Mouse (Mus musculus): ENCODE results near the gene Lgmn. TPM values are rescaled to one million over a fixed set of nuclear protein-coding genes. Genes with fewer than 3 reads are reported as not detected.
A peak's percentile ranks its signal among the peaks of the same experiment; 100 is the strongest.

Gene Lgmn
- total and polyA plus RNA-seq, 2 experiments from 2014 or later: 94.0 to 118 TPM

GRCm38 (mm10) chr12:102417701-102418100 lies 21.9 kb downstream of the Lgmn start:
- ATAC-seq (ENCODE audit: insufficient read depth, low read depth) (no peak), DNase-seq (ENCODE audit: low spot score) (no peak)
- Histone ChIP-seq H3K4me1 (ENCODE audit: control insufficient read depth, insufficient read depth) (peaks cover 43% of the 10 kb centered on the region), H3K4me2 (ENCODE audit: low read depth, low read length) (no peak overlapping the region), H3K27ac (ENCODE audit: low read depth) (no peak overlapping the region), H3K36me3 (replicated peaks; ENCODE audit: control insufficient read depth, insufficient read depth, low read length) (no peaks in the 10 kb centered on the region), H3K4me3 (ENCODE audit: low read depth, low read length) (no peak overlapping the region), H3K9me3 (replicated peaks; ENCODE audit: control insufficient read depth, low read length) (no peaks in the 10 kb centered on the region), H3K27me3 (ENCODE audit: control insufficient read depth, insufficient read depth, low read length) (no peaks in the 10 kb centered on the region), H3K9ac (replicated peaks; ENCODE audit: low read depth, low read length) (no peak overlapping the region)
- WGBS: 82% methylated on average over 6 of the region's 6 CpGs
- TF ChIP-seq EP300 (IDR thresholded peaks at IDR 0.05; ENCODE audit: low read depth): no peak

DNA sequence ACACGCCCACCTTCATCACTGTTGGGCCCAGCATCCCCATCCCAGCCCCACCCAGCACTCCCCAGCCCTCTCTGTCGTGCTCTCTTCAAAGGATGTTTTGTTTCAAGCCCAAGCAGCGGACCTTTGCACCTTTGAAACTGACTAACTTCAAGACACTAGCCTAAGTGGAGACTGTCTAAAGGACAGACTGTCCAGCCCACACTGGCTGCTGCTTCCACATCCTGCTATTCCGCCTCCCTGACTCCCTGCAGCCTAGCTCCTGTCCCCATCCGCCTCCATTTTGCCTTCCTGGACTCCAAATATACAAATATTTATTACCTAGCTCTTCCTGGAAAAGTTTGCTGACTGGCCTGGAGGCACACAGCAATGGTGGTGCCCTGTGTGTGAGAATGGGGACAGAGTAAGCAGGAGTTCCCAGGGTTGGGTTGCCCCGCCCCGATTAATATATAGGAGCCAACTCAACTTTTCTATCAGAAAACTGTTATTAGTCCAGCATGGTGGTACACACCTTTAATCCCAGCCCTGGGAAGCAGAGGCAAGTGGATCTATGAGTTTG lies 22.6 kb downstream of the Lgmn start:
- no peaks in the 10 kb centered on the region for H3K36me3 ChIP-seq (replicated peaks; ENCODE audit: control insufficient read depth, insufficient read depth, low read length)
- peak overlapping the region; percentile 82 for H3K27ac ChIP-seq (ENCODE audit: low read depth)
- H3K4me3 ChIP-seq (ENCODE audit: low read depth, low read length): no peak overlapping the region
- H3K27me3 ChIP-seq (ENCODE audit: control insufficient read depth, insufficient read depth, low read length): no peaks in the 10 kb centered on the region
- 71% methylated on average over 7 of the region's 7 CpGs for WGBS
- no peak overlapping the region for H3K9ac ChIP-seq (replicated peaks; ENCODE audit: low read depth, low read length)
- TF ChIP-seq EP300 (IDR thresholded peaks at IDR 0.05; ENCODE audit: low read depth): no peak
- no peak for TF ChIP-seq CTCF (IDR thresholded peaks at IDR 0.05; ENCODE audit: low read depth)
- H3K4me1 ChIP-seq (ENCODE audit: control insufficient read depth, insufficient read depth): peaks cover 43% of the 10 kb centered on the region
- H3K9me3 ChIP-seq (replicated peaks; ENCODE audit: control insufficient read depth, low read length): no peaks in the 10 kb centered on the region
- DNase-seq (ENCODE audit: low spot score) (no peak), ATAC-seq (ENCODE audit: insufficient read depth, low read depth) (no peak)
- no peak overlapping the region for H3K4me2 ChIP-seq (ENCODE audit: low read depth, low read length)

GRCm38 (mm10) chr12:102416391-102416837 lies 23.2 kb downstream of the Lgmn start:
- WGBS: 5% methylated on average over 7 of the region's 7 CpGs
- H3K27ac ChIP-seq (ENCODE audit: low read depth): peak overlapping the region; percentile 82
- peaks cover 38% of the 10 kb centered on the region for H3K4me1 ChIP-seq (ENCODE audit: control insufficient read depth, insufficient read depth)
- no peak overlapping the region for H3K9ac ChIP-seq (replicated peaks; ENCODE audit: low read depth, low read length)
- no peaks in the 10 kb centered on the region for H3K36me3 ChIP-seq (replicated peaks; ENCODE audit: control insufficient read depth, insufficient read depth, low read length)
- no peak overlapping the region for H3K4me2 ChIP-seq (ENCODE audit: low read depth, low read length)
- H3K9me3 ChIP-seq (replicated peaks; ENCODE audit: control insufficient read depth, low read length): no peaks in the 10 kb centered on the region
- peak; percentile 90 for DNase-seq (ENCODE audit: low spot score)
- TF ChIP-seq CTCF (IDR thresholded peaks at IDR 0.05; ENCODE audit: low read depth) (no peak), EP300 (IDR thresholded peaks at IDR 0.05; ENCODE audit: low read depth) (peak; percentile 89)
- H3K27me3 ChIP-seq (ENCODE audit: control insufficient read depth, insufficient read depth, low read length): no peaks in the 10 kb centered on the region
- no peak overlapping the region for H3K4me3 ChIP-seq (ENCODE audit: low read depth, low read length)
- peak; percentile 97 for ATAC-seq (ENCODE audit: insufficient read depth, low read depth)

GRCm38 (mm10) chr12:102414686-102415085 lies 24.9 kb downstream of the Lgmn start:
- Histone ChIP-seq H3K36me3 (replicated peaks; ENCODE audit: control insufficient read depth, insufficient read depth, low read length) (no peaks in the 10 kb centered on the region), H3K27me3 (ENCODE audit: control insufficient read depth, insufficient read depth, low read length) (no peaks in the 10 kb centered on the region), H3K9ac (replicated peaks; ENCODE audit: low read depth, low read length) (no peak overlapping the region), H3K4me3 (ENCODE audit: low read depth, low read length) (no peak overlapping the region), H3K4me2 (ENCODE audit: low read depth, low read length) (no peak overlapping the region), H3K4me1 (ENCODE audit: control insufficient read depth, insufficient read depth) (peaks cover 25% of the 10 kb centered on the region), H3K9me3 (replicated peaks; ENCODE audit: control insufficient read depth, low read length) (no peaks in the 10 kb centered on the region), H3K27ac (ENCODE audit: low read depth) (no peak overlapping the region)
- ATAC-seq (ENCODE audit: insufficient read depth, low read depth): no peak
- TF ChIP-seq EP300 (IDR thresholded peaks at IDR 0.05; ENCODE audit: low read depth) (no peak), CTCF (IDR thresholded peaks at IDR 0.05; ENCODE audit: low read depth) (no peak)
- WGBS: 81% methylated on average over 6 of the region's 6 CpGs
- DNase-seq (ENCODE audit: low spot score): no peak

- Histone ChIP-seq H3K4me3 (ENCODE audit: low read depth, low read length) (no peak overlapping the region), H3K4me1 (ENCODE audit: control insufficient read depth, insufficient read depth) (peaks cover 21% of the 10 kb centered on the region), H3K9ac (replicated peaks; ENCODE audit: low read depth, low read length) (no peak overlapping the region), H3K9me3 (replicated peaks; ENCODE audit: control insufficient read depth, low read length) (no peaks in the 10 kb centered on the region), H3K27me3 (ENCODE audit: control insufficient read depth, insufficient read depth, low read length) (no peaks in the 10 kb centered on the region), H3K36me3 (replicated peaks; ENCODE audit: control insufficient read depth, insufficient read depth, low read length) (no peaks in the 10 kb centered on the region), H3K27ac (ENCODE audit: low read depth) (peak overlapping the region; percentile 53), H3K4me2 (ENCODE audit: low read depth, low read length) (no peak overlapping the region)
- TF ChIP-seq CTCF (IDR thresholded peaks at IDR 0.05; ENCODE audit: low read depth) (no peak), EP300 (IDR thresholded peaks at IDR 0.05; ENCODE audit: low read depth) (no peak)
- WGBS: 43% methylated on average over 13 of the region's 13 CpGs
- ATAC-seq (ENCODE audit: insufficient read depth, low read depth) (no peak; the same call in 1 of the 2 replicates), DNase-seq (ENCODE audit: low spot score) (no peak)
Measured at GRCm38 (mm10) chr12:102413171-102413570, 26.4 kb downstream of the Lgmn start.

GRCm38 (mm10) chr12:102398588-102398987 lies 41.0 kb downstream of the Lgmn start:
- Histone ChIP-seq H3K4me1 (ENCODE audit: control insufficient read depth, insufficient read depth) (peaks cover 5% of the 10 kb centered on the region; the same call in 1 of the 2 replicates), H3K9ac (replicated peaks; ENCODE audit: low read depth, low read length) (no peak overlapping the region), H3K36me3 (replicated peaks; ENCODE audit: control insufficient read depth, insufficient read depth, low read length) (peaks cover 78% of the 10 kb centered on the region), H3K4me3 (ENCODE audit: low read depth, low read length) (no peak overlapping the region), H3K27ac (ENCODE audit: low read depth) (no peak overlapping the region), H3K27me3 (ENCODE audit: control insufficient read depth, insufficient read depth, low read length) (no peaks in the 10 kb centered on the region), H3K9me3 (replicated peaks; ENCODE audit: control insufficient read depth, low read length) (no peaks in the 10 kb centered on the region), H3K4me2 (ENCODE audit: low read depth, low read length) (no peak overlapping the region)
- no peak for TF ChIP-seq CTCF (IDR thresholded peaks at IDR 0.05; ENCODE audit: low read depth)
- ATAC-seq (ENCODE audit: insufficient read depth, low read depth) (no peak), DNase-seq (ENCODE audit: low spot score) (no peak)
- WGBS: 68% methylated on average over 4 of the region's 4 CpGs
